Mouse (Mus musculus): ENCODE data around the gene Olfr1360.
"Not testable (repeated sequence)": the region's sequence is repeated elsewhere in the genome, so short reads cannot be mapped to it uniquely, and the experiment has no call there.

The Olfr1360 gene

GRCm38 (mm10) chr13:21677305-21677704 is at the start of gene Olfr1360:
TSS of gene Olfr1360 (minus strand) at chr13:21677405.
- no peak for DNase-seq

- DNase-seq = no peak
Observed at GRCm38 (mm10) chr13:21722993-21723836, 46.0 kb upstream of the Olfr1360 start.

GRCm38 (mm10) chr13:21722373-21722925 is 45.2 kb upstream of the Olfr1360 start:
- DNase-seq = no peak

GRCm38 (mm10) chr13:21721757-21722372 is 44.7 kb upstream of the Olfr1360 start, which contains the start of gene Hist1h2bm:
TSS of gene Hist1h2bm (plus strand) at chr13:21722044.
- DNase-seq = peak; percentile 64

GRCm38 (mm10) chr13:21721107-21721756 is 44.0 kb upstream of the Olfr1360 start:
- not testable (repeated sequence) for DNase-seq

GRCm38 (mm10) chr13:21718381-21719080 is 41.3 kb upstream of the Olfr1360 start:
- DNase-seq = no peak

GRCm38 (mm10) chr13:21717397-21718357 is 40.5 kb upstream of the Olfr1360 start, which contains the start of gene Hist1h3h:
TSS of gene Hist1h3h (plus strand) at chr13:21717659.
- peak; percentile 91 for DNase-seq

- DNase-seq = not testable (repeated sequence)
Observed at GRCm38 (mm10) chr13:21716540-21717391, 39.6 kb upstream of the Olfr1360 start.

GRCm38 (mm10) chr13:21715864-21716539 is 38.8 kb upstream of the Olfr1360 start, which contains the start of the genes Hist1h2bl and Hist1h2ai:
TSS of gene Hist1h2bl (minus strand) at chr13:21716143.
TSS of gene Hist1h2ai (plus strand) at chr13:21716422.
- DNase-seq = peak; percentile 91

GRCm38 (mm10) chr13:21715131-21715863 is 38.1 kb upstream of the Olfr1360 start:
- DNase-seq = peak; percentile 22

GRCm38 (mm10) chr13:21714725-21715124 is 37.5 kb upstream of the Olfr1360 start:
- peak; percentile 75 for DNase-seq

GRCm38 (mm10) chr13:21711698-21712097 is 34.5 kb upstream of the Olfr1360 start:
- no peak for DNase-seq

GRCm38 (mm10) chr13:21710821-21711525 is 33.8 kb upstream of the Olfr1360 start:
- DNase-seq = peak; percentile 77

- peak; percentile 90 for DNase-seq
Observed at GRCm38 (mm10) chr13:21710031-21710711, 33.0 kb upstream of the Olfr1360 start.

- DNase-seq = no peak
Observed at GRCm38 (mm10) chr13:21706669-21707068, 29.5 kb upstream of the Olfr1360 start.

- no peak for DNase-seq
Observed at GRCm38 (mm10) chr13:21697811-21698210, 20.6 kb upstream of the Olfr1360 start, which contains the start of gene Olfr1359. TSS of gene Olfr1359 (plus strand) at chr13:21698111.

- DNase-seq = no peak
Observed at GRCm38 (mm10) chr13:21663286-21663685, 13.9 kb downstream of the Olfr1360 start, which contains the start of gene Olfr1361. TSS of gene Olfr1361 (minus strand) at chr13:21663386.

Data from right cerebral cortex, adult 18-20 months (tissue).